Comparison of ENCODE assay signal across 16 mouse cellular contexts in the genomic region with DNA sequence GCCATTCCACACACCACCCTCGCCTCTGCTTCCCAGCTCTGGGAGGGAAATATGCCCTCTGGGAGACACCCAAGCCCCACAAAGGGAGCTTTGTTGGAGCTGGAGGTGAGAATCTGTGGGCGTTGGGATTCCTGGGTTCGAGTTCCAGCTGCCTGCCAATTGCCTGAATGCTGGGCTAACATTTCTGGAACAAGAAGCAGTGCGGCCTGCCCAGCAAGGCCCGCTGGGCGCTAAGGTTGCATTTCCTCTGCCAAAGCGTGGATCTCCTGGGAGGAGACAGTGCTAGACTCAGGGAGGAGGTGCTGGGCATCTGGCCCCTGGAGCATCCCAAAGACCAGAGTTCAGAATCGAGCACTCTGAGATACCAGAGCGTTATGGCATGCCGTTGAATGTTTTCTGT. TPM values are rescaled to one million over a fixed set of nuclear protein-coding genes. Genes with fewer than 3 reads are reported as not detected.
DNase-seq lines count a peak whose midpoint lies in the region; ATAC-seq lines count a peak whose summit lies in the region.
"Had no signal": no experiment of that assay in that cellular context is flagged by ENCODE, and none has a peak within 500 bp of the region (broad histone marks: within the 10 kb centered on the region; RNA-seq: fewer than 3 reads in every experiment).

No protein-coding gene starts in this region.

- H3K27me3 ChIP-seq in midbrain, embryonic 16.5 days (ENCODE audit: control insufficient read depth, insufficient read depth, low read depth, low read length) = no peaks in the 10 kb centered on the region
- no peaks in the 10 kb centered on the region for H3K27me3 ChIP-seq in midbrain, embryonic 14.5 days (ENCODE audit: control insufficient read depth, insufficient read depth, low read length)
- no peaks in the 10 kb centered on the region for H3K27me3 ChIP-seq in limb, embryonic 12.5 days
- H3K27me3 ChIP-seq: neural tube, embryonic 12.5 days had no signal

- DNase-seq in adrenal gland, postnatal 10 days = peak; percentile 63
- no peak for DNase-seq in adrenal gland, adult 18-20 months (ENCODE audit: low spot score in 2 of 2)
- peak; percentile 89 for DNase-seq in heart, adult 11 months
- DNase-seq in heart, adult 18-20 months = no peak
- DNase-seq in midbrain, embryonic 14.5 days = no peak
- no peak for DNase-seq in urinary bladder, adult 18-20 months (ENCODE audit: low spot score in 2 of 2)
- DNase-seq: cerebellum, adult 9-10 months; heart, adult 2 months; kidney, postnatal 14 days; thymus, adult 18-20 months had no signal

- H3K27ac ChIP-seq in midbrain, embryonic 16.5 days (ENCODE audit: low read length) = peak overlapping the region; percentile 39
- no peak overlapping the region for H3K27ac ChIP-seq in midbrain, embryonic 14.5 days (replicated peaks; ENCODE audit: low read depth, low read length)
- peak overlapping the region; percentile 26; the same call in 1 of the 2 replicates for H3K27ac ChIP-seq in limb, embryonic 12.5 days
- H3K27ac ChIP-seq: heart, adult 2 months; liver, embryonic 12.5 days; neural tube, embryonic 12.5 days had no signal

- H3K9me3 ChIP-seq in midbrain, embryonic 16.5 days (replicated peaks; ENCODE audit: control insufficient read depth, low read length, poor library complexity, severe bottlenecking) = no peaks in the 10 kb centered on the region
- no peaks in the 10 kb centered on the region for H3K9me3 ChIP-seq in midbrain, embryonic 14.5 days (ENCODE audit: control insufficient read depth, low read length)
- H3K9me3 ChIP-seq in limb, embryonic 12.5 days = no peaks in the 10 kb centered on the region
- H3K9me3 ChIP-seq: liver, embryonic 12.5 days; midbrain, embryonic 10.5 days; neural tube, embryonic 12.5 days had no signal

- no peaks in the 10 kb centered on the region for H3K36me3 ChIP-seq in midbrain, embryonic 16.5 days (ENCODE audit: control insufficient read depth, insufficient read depth, low read length)
- no peaks in the 10 kb centered on the region for H3K36me3 ChIP-seq in midbrain, embryonic 14.5 days (ENCODE audit: control insufficient read depth, insufficient read depth, low read length)
- H3K36me3 ChIP-seq in limb, embryonic 12.5 days = peaks cover 37% of the 10 kb centered on the region
- H3K36me3 ChIP-seq: liver, embryonic 12.5 days; neural tube, embryonic 12.5 days had no signal

- 74% methylated on average over 10 of the region's 10 CpGs for WGBS in midbrain, embryonic 16.5 days
- WGBS in midbrain, embryonic 14.5 days = 85% methylated on average over 10 of the region's 10 CpGs
- 76% methylated on average over 10 of the region's 10 CpGs for WGBS in limb, embryonic 12.5 days

- ATAC-seq in midbrain, embryonic 16.5 days = no peak
- ATAC-seq in midbrain, embryonic 14.5 days (ENCODE audit: low FRiP score, low TSS enrichment) = no peak
- ATAC-seq in limb, embryonic 12.5 days (ENCODE audit: insufficient number of reproducible peaks, insufficient read depth, low FRiP score, low TSS enrichment, low read depth) = no peak
- ATAC-seq: liver, embryonic 12.5 days; lung, postnatal 0 days had no signal

- no peak overlapping the region; the same call in 1 of the 2 replicates for H3K9ac ChIP-seq in midbrain, embryonic 16.5 days (ENCODE audit: low read depth, low read length)
- H3K9ac ChIP-seq in midbrain, embryonic 14.5 days (replicated peaks; ENCODE audit: low read length) = no peak overlapping the region
- no peak overlapping the region for H3K9ac ChIP-seq in limb, embryonic 12.5 days (replicated peaks)
- H3K9ac ChIP-seq: liver, embryonic 12.5 days; neural tube, embryonic 12.5 days had no signal

- H3K4me3 ChIP-seq in midbrain, embryonic 16.5 days (ENCODE audit: low read depth, low read length) = no peak overlapping the region
- H3K4me3 ChIP-seq in midbrain, embryonic 14.5 days (replicated peaks; ENCODE audit: low read depth, low read length) = no peak overlapping the region
- H3K4me3 ChIP-seq in limb, embryonic 12.5 days (replicated peaks) = no peak overlapping the region
- H3K4me3 ChIP-seq: heart, adult 2 months; liver, embryonic 12.5 days; midbrain, embryonic 10.5 days; neural tube, embryonic 12.5 days had no signal

- no peak overlapping the region for H3K4me2 ChIP-seq in midbrain, embryonic 16.5 days (ENCODE audit: low read length)
- H3K4me2 ChIP-seq in midbrain, embryonic 14.5 days (ENCODE audit: low read length) = no peak overlapping the region
- no peak overlapping the region for H3K4me2 ChIP-seq in limb, embryonic 12.5 days
- H3K4me2 ChIP-seq: liver, embryonic 12.5 days; neural tube, embryonic 12.5 days had no signal

- H3K4me1 ChIP-seq in midbrain, embryonic 16.5 days (ENCODE audit: control insufficient read depth, insufficient read depth, low read length) = peaks cover 43% of the 10 kb centered on the region
- peaks cover 24% of the 10 kb centered on the region for H3K4me1 ChIP-seq in midbrain, embryonic 14.5 days (ENCODE audit: control insufficient read depth, insufficient read depth, low read length)
- peaks cover 57% of the 10 kb centered on the region for H3K4me1 ChIP-seq in limb, embryonic 12.5 days (replicated peaks)
- H3K4me1 ChIP-seq: liver, embryonic 12.5 days had no signal

RNA-seq across cellular contexts. Expression of a gene that starts 38.3 kb away (rescaled TPM):
- 10 to 100 TPM; 22.8 to 26.1 TPM for total RNA-seq in adrenal gland, postnatal 10 days (2021)
- 10 to 100 TPM; 16.0 to 17.3 TPM for total RNA-seq in adrenal gland, adult 18-20 months (2021)
- 10 to 100 TPM; 11.9 to 13.2 TPM for total RNA-seq in heart, adult 18-20 months (2021)
- 824 and 1,080 TPM in 2 replicates for polyA plus RNA-seq in midbrain, embryonic 16.5 days (2015; fragmentation: Nextera tagmentation; extraction: Ambion mirVana)
- 720 and 768 TPM in 2 replicates for polyA plus RNA-seq in midbrain, embryonic 14.5 days (2014; fragmentation: Nextera tagmentation; extraction: Ambion mirVana)
- 189 and 195 TPM in 2 replicates for polyA plus RNA-seq in limb, embryonic 12.5 days (2016; fragmentation: Nextera tagmentation; extraction: Ambion mirVana)

Comparison
In these comparisons a context has a peak if more than half of its experiments do, and no peak if none do; other contexts are left out.
1. DNase-seq: peak in adrenal gland, postnatal 10 days (single experiment) and heart, adult 11 months (single experiment); none in adrenal gland, adult 18-20 months (0 of 2), heart, adult 18-20 months (0 of 2), midbrain, embryonic 14.5 days (single experiment) and urinary bladder, adult 18-20 months (0 of 2).